Mouse (Mus musculus) ES-E14 (cell line): ENCODE data around the gene Agr3. TPM values are rescaled to one million over a fixed set of nuclear protein-coding genes. Genes with fewer than 3 reads are reported as not detected.

Source experiments
- DNase-seq: peaks from one replicate; pipeline ENCODE4 v3.0.0-alpha.2; 2013; ENCODE audit warnings: low read depth, low spot score
- H3K27ac ChIP-seq: 2 replicates; pipeline ENCODE4 v1.5.1; 2012; ENCODE audit warnings: low read depth, mild to moderate bottlenecking, low read length, moderate library complexity, mixed read lengths; ENCODE audit not compliant: poor library complexity, insufficient read depth, severe bottlenecking
- H3K36me3 ChIP-seq: 2 replicates; pipeline ENCODE4 v1.6.1; 2012; ENCODE audit warnings: mild to moderate bottlenecking, low read length, moderate library complexity, mixed read lengths; ENCODE audit not compliant: control insufficient read depth, poor library complexity, insufficient read depth, severe bottlenecking
- H3K4me1 ChIP-seq, 2 experiments: fragments of 150-350 bp in 1 of 2; sonication (generic) in 1 of 2; 2 replicates each; pipeline ENCODE4 v1.6.1; 2012; ENCODE audit warnings: low read length in 2 of 2, mild to moderate bottlenecking in 1 of 2, mixed read lengths in 1 of 2; ENCODE audit not compliant: control insufficient read depth in 2 of 2, insufficient read depth in 2 of 2, poor library complexity in 1 of 2
- H3K4me3 ChIP-seq, 2 experiments: fragments of 150-350 bp in 1 of 2; sonication (generic) in 1 of 2; 2 replicates each; pipeline ENCODE4 v1.5.1; 2012; ENCODE audit warnings: low read length in 2 of 2, low read depth in 1 of 2, mild to moderate bottlenecking in 1 of 2, mixed read lengths in 1 of 2; ENCODE audit not compliant: insufficient read depth in 1 of 2, poor library complexity in 1 of 2, severe bottlenecking in 1 of 2
- H3K9ac ChIP-seq: 2 replicates; pipeline ENCODE4 v1.6.1; 2012; ENCODE audit warnings: low read depth, mild to moderate bottlenecking, low read length, mixed read lengths; ENCODE audit not compliant: poor library complexity, insufficient read depth, severe bottlenecking
- H3K9me3 ChIP-seq: fragments of 150-350 bp; sonication (generic); 2 replicates; pipeline ENCODE4 v1.6.1; 2012; ENCODE audit warnings: low read depth, mild to moderate bottlenecking, low read length; ENCODE audit not compliant: control insufficient read depth, insufficient read depth
- CHD2 ChIP-seq: IDR thresholded peaks from 2 replicates; pipeline ENCODE4 v1.6.1; 2014; ENCODE audit warnings: mild to moderate bottlenecking, low read depth, low read length, inconsistent platforms
- HCFC1 ChIP-seq: IDR thresholded peaks from 2 replicates; pipeline ENCODE4 v1.6.1; 2012; ENCODE audit warnings: low read length, inconsistent platforms, borderline replicate concordance; ENCODE audit not compliant: insufficient read depth
- MAFK ChIP-seq: IDR thresholded peaks from 2 replicates; pipeline ENCODE4 v1.6.1; 2014; ENCODE audit warnings: mild to moderate bottlenecking, low read depth, low read length, inconsistent platforms; ENCODE audit not compliant: insufficient read depth
- ZC3H11A ChIP-seq: IDR thresholded peaks from 2 replicates; pipeline ENCODE4 v1.6.1; 2012; ENCODE audit warnings: low read depth, mild to moderate bottlenecking, inconsistent platforms, low read length, borderline replicate concordance
- ZNF384 ChIP-seq: IDR thresholded peaks from 2 replicates; pipeline ENCODE4 v1.6.1; 2012; ENCODE audit warnings: low read depth, low read length, inconsistent platforms
- in situ Hi-C, 2 experiments: fragments of 600-800 bp; cut with MboI; formaldehyde crosslinking; loops; one replicate each; pipeline ENCODE4 v1.15.1; 2025; ENCODE audit warnings: low sequenced_read_pairs in 2 of 2, inconsistent platforms in 1 of 2; ENCODE audit not compliant: unreplicated experiment in 2 of 2
- total RNA-seq: library from RNA; depleted of rRNA; stranded (reverse); fragments of 300-350 nt; gene quantifications from 2 replicates; pipeline ENCODE4 v1.2.3, GENCODE M21; 2012; rRNA removed

Agr3 gene
- total RNA-seq: not detected in 2 replicates

DNA sequence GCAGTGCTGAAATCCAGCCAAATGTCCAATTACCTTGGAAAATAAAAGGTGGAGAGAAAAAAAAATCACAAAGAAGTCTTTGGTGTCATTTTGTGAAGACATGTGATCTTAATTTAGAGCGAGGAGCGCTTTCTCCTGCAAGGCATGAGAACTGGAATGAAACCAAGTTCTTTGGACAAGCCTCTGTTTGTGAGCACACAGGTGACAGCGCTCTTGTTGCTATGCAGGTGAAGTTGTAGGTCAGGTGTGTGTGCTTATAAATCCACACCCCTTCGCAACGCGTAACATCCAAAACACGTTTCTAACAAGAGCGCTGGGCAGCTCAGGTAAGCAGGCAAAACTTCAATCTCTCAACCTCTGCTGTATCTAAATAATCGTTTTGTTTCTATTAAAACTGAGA is at the start of gene Agr3:
Gene Agr3 (plus strand): TSS at position 219 of the 400 bp plus-strand sequence.
- no peaks in the 10 kb centered on the region for H3K9me3 ChIP-seq
- no peak within 1 kb of the TSS for H3K9ac ChIP-seq
- no peak for TF ChIP-seq HCFC1
- no peak for TF ChIP-seq MAFK
- no peak for TF ChIP-seq CHD2
- TF ChIP-seq ZC3H11A: no peak
- no peak for TF ChIP-seq ZNF384
- H3K27ac ChIP-seq: no peak within 1 kb of the TSS
- in situ Hi-C loops: no loop called here
- no peaks in the 10 kb centered on the region for H3K4me1 ChIP-seq
- H3K4me3 ChIP-seq: no peak within 1 kb of the TSS
- no peaks in the 10 kb centered on the region for H3K36me3 ChIP-seq
- DNase-seq: no peak

DNA sequence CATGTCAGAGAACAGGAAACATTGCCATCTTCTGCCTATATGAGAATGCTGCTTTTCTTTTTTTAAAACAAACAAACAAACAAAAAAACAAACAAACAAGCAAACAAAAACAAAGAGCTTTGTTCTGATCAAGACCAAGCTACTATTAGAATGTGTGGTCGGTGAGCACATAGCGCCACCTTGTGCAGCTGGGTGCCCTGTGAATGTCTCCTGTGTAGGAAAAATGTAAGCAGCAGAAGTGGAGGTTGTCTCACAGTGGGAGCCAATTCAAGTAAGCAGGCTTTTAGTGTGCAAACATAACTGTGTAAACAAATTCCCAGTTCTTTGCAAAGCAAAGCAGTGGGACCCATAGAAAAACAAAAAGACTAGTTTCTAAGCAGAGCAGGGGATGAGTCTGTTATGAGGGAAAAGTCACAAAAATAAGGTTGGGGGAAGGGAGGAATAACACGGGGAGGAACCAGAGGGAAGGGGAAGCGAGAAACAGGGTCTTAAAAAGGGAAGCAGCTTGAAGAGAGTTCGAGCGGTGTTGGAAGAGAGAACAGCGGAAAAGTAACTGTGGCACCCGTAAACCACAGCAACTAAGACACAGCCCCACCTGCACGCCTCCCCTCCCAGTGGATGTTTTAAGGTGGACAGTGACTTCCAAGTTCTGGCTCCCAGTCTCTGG is 40.4 kb upstream of the Agr3 start:
- in situ Hi-C loops: no loop called here
- Histone ChIP-seq H3K9me3 (no peaks in the 10 kb centered on the region), H3K4me1 (no peaks in the 10 kb centered on the region; a peak in 1 of 4 replicates), H3K9ac (no peak overlapping the region), H3K4me3 (no peak overlapping the region), H3K27ac (no peak overlapping the region), H3K36me3 (no peaks in the 10 kb centered on the region)
- peak; percentile 28 for DNase-seq
- TF ChIP-seq ZNF384 (no peak), ZC3H11A (no peak), CHD2 (no peak), MAFK (no peak), HCFC1 (no peak)

DNA sequence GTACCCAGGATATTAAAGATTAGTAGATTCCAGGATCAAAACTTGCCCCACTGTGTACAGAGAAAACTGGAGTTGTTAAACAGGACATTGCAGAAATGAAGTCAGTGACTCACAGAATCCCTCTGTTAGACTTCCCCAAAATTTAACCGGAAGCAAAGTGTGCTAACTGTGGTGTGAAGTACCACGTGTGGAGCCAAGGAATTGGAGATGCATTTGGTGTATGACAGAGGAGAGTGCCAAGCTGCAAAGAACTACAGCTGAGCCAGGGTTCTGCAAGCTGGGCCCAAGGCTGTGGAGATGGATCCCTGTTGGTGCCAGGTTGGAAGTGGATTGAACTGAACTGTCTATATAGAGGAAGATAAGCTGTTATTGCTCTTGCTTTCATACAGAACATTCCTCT is 36.0 kb upstream of the Agr3 start:
- Histone ChIP-seq H3K36me3 (no peaks in the 10 kb centered on the region), H3K4me1 (peaks cover 0 to 2% of the 10 kb centered on the region in 2 experiments; a peak in 1 of 4 replicates), H3K9me3 (no peaks in the 10 kb centered on the region), H3K9ac (no peak overlapping the region), H3K4me3 (no peak overlapping the region), H3K27ac (no peak overlapping the region)
- TF ChIP-seq ZNF384 (no peak), MAFK (no peak), ZC3H11A (no peak), HCFC1 (no peak), CHD2 (no peak)
- DNase-seq: no peak
- in situ Hi-C loops: no loop called here

DNA sequence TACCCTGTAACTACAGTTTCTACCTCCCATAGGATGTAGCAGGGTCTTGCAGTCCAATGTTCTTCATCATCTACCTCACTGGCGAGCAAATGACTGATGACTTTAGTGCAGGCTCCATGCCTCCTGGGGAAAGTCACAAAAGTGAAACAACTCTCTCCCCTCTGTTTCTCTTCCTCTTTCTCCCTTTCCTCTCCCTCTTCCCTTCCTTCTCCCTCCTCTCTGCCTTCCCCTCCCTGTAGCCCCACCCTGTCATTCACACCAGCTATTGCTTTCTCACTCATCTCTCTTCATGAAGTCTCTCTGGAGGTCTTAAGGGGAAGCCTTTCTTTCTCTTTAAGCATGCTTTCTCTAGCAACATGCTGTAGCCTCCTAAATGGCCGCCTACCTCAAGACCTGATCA is 34.7 kb upstream of the Agr3 start:
- Histone ChIP-seq H3K9ac (no peak overlapping the region), H3K9me3 (no peaks in the 10 kb centered on the region), H3K4me3 (no peak overlapping the region), H3K4me1 (peaks cover 0 to 2% of the 10 kb centered on the region in 2 experiments; a peak in 1 of 4 replicates), H3K27ac (no peak overlapping the region), H3K36me3 (no peaks in the 10 kb centered on the region)
- TF ChIP-seq MAFK (no peak), ZC3H11A (no peak)
- in situ Hi-C loops: no loop called here
- DNase-seq: no peak
